Mouse (Mus musculus): ENCODE data around the gene Rbmx.
A peak's percentile ranks its signal among the peaks of the same experiment; 100 is the strongest.

GRCm38 (mm10) chrX:57392367-57393246, at the start of gene Rbmx:
- TF ChIP-seq CTCF (IDR thresholded peaks at IDR 0.05; ENCODE audit: low read depth) (no peak), EP300 (IDR thresholded peaks at IDR 0.05; ENCODE audit: low read depth) (peak; percentile 42; the same call in 1 of the 2 replicates)
